Mouse (Mus musculus) MEL (cell line): ENCODE measurements around the gene G6pc. TPM values are rescaled to one million over a fixed set of nuclear protein-coding genes. Genes with fewer than 3 reads are reported as not detected.
"Not testable (repeated sequence)": the region's sequence is repeated elsewhere in the genome, so short reads cannot be mapped to it uniquely, and the experiment has no call there.

Experiments used
- DNase-seq: peaks from one replicate; pipeline ENCODE4 v3.0.0; 2011; ENCODE audit warnings: low read depth, low spot score
- H3K27ac ChIP-seq: 2 replicates; pipeline ENCODE4 v1.5.1; 2012; ENCODE audit warnings: low read depth, mild to moderate bottlenecking, control low read depth, low read length, moderate library complexity; ENCODE audit not compliant: control insufficient read depth
- H3K27me3 ChIP-seq, 2 experiments: fragments of 150-350 bp in 1 of 2; sonication (generic) in 1 of 2; 2 replicates each; pipeline ENCODE4 v1.6.1; 2012; ENCODE audit warnings: low read length in 2 of 2, mild to moderate bottlenecking in 2 of 2, improper control_type of control experiment in 1 of 2, moderate library complexity in 1 of 2; ENCODE audit not compliant: insufficient read depth in 2 of 2, control insufficient read depth in 1 of 2
- H3K36me3 ChIP-seq, 2 experiments: 2 replicates each; pipeline ENCODE4 v1.6.1; 2012 to 2014; ENCODE audit warnings: low read length in 2 of 2, improper control_type of control experiment in 1 of 2, inconsistent platforms in 1 of 2, mild to moderate bottlenecking in 1 of 2; ENCODE audit not compliant: insufficient read depth in 2 of 2, control insufficient read depth in 1 of 2
- H3K4me1 ChIP-seq, 2 experiments: fragments of 150-350 bp in 1 of 2; sonication (generic) in 1 of 2; 2 replicates each; pipeline ENCODE4 v1.6.1; 2012; ENCODE audit warnings: low read length in 2 of 2, improper control_type of control experiment in 1 of 2, mild to moderate bottlenecking in 1 of 2; ENCODE audit not compliant: insufficient read depth in 2 of 2, control insufficient read depth in 1 of 2
- H3K4me3 ChIP-seq, 2 experiments: fragments of 150-350 bp in 1 of 2; sonication (generic) in 1 of 2; 2 replicates each; pipeline ENCODE4 v1.5.1; 2012; ENCODE audit warnings: low read depth in 2 of 2, low read length in 2 of 2, mild to moderate bottlenecking in 2 of 2, moderate library complexity in 2 of 2, control low read depth in 1 of 2, improper control_type of control experiment in 1 of 2; ENCODE audit not compliant: control insufficient read depth in 1 of 2, insufficient read depth in 1 of 2
- H3K79me2 ChIP-seq: 2 replicates; pipeline ENCODE4 v1.6.1; 2012; ENCODE audit warnings: mild to moderate bottlenecking, low read length, moderate library complexity; ENCODE audit not compliant: control insufficient read depth, poor library complexity, insufficient read depth
- H3K9ac ChIP-seq: 2 replicates; pipeline ENCODE4 v1.6.1; 2012; ENCODE audit warnings: low read depth, mild to moderate bottlenecking, control low read depth, low read length, moderate library complexity; ENCODE audit not compliant: control insufficient read depth, poor library complexity, severe bottlenecking
- H3K9me3 ChIP-seq: fragments of 150-350 bp; sonication (generic); replicated peaks from 2 replicates; pipeline ENCODE4 v1.6.1; 2012; ENCODE audit warnings: mild to moderate bottlenecking, low read length, improper control_type of control experiment, moderate library complexity; ENCODE audit not compliant: insufficient read depth
- BHLHE40 ChIP-seq: IDR thresholded peaks from 2 replicates; pipeline ENCODE4 v1.6.1; 2012; ENCODE audit warnings: low read depth, mild to moderate bottlenecking, inconsistent platforms, low read length, improper control_type of control experiment, borderline replicate concordance
- CHD1 ChIP-seq: IDR thresholded peaks from 2 replicates; pipeline ENCODE4 v1.6.1; 2012; ENCODE audit warnings: low read depth, mild to moderate bottlenecking, inconsistent platforms, low read length, improper control_type of control experiment
- CTCF ChIP-seq, 3 experiments: IDR thresholded peaks in 2 of 3; conservative IDR thresholded peaks in 1 of 3; 2 replicates each; pipeline ENCODE4 v1.5.1; 2011 to 2012; ENCODE audit warnings: low read length in 3 of 3, low read depth in 2 of 3, mild to moderate bottlenecking in 2 of 3, improper control_type of control experiment in 1 of 3, inconsistent platforms in 1 of 3, mixed read lengths in 1 of 3, moderate library complexity in 1 of 3; ENCODE audit not compliant: control insufficient read depth in 1 of 3, insufficient read depth in 1 of 3, poor library complexity in 1 of 3, severe bottlenecking in 1 of 3
- E2F4 ChIP-seq: IDR thresholded peaks from 2 replicates; pipeline ENCODE4 v1.6.1; 2011; ENCODE audit warnings: low read depth, low read length, improper control_type of control experiment, borderline replicate concordance
- ELF1 ChIP-seq: IDR thresholded peaks from 2 replicates; pipeline ENCODE4 v1.6.1; 2014; ENCODE audit warnings: low read depth, mild to moderate bottlenecking, inconsistent platforms, low read length, improper control_type of control experiment, moderate library complexity
- GABPA ChIP-seq: IDR thresholded peaks from 2 replicates; pipeline ENCODE4 v1.6.1; 2012; ENCODE audit warnings: low read depth, mild to moderate bottlenecking, inconsistent platforms, low read length, improper control_type of control experiment, moderate library complexity
- GATA1 ChIP-seq: IDR thresholded peaks from 2 replicates; pipeline ENCODE4 v1.6.1; 2011; ENCODE audit warnings: low read depth, low read length, improper control_type of control experiment
- HCFC1 ChIP-seq: IDR thresholded peaks from 2 replicates; pipeline ENCODE4 v1.6.1; 2012; ENCODE audit warnings: low read depth, mild to moderate bottlenecking, inconsistent platforms, low read length, improper control_type of control experiment, moderate library complexity
- KAT2A ChIP-seq: conservative IDR thresholded peaks from 2 replicates; pipeline ENCODE4 v1.6.1; 2012; ENCODE audit warnings: low read depth, low read length, improper control_type of control experiment, inconsistent platforms
- MAFK ChIP-seq: IDR thresholded peaks from 2 replicates; pipeline ENCODE4 v1.6.1; 2011; ENCODE audit warnings: low read depth, mild to moderate bottlenecking, low read length, improper control_type of control experiment, borderline replicate concordance
- MAX ChIP-seq: IDR thresholded peaks from 2 replicates; pipeline ENCODE4 v1.6.1; 2011; ENCODE audit warnings: low read length, improper control_type of control experiment
- MAZ ChIP-seq: IDR thresholded peaks from 2 replicates; pipeline ENCODE4 v1.6.1; 2012; ENCODE audit warnings: low read depth, mild to moderate bottlenecking, inconsistent platforms, low read length, improper control_type of control experiment
- MYB ChIP-seq: IDR thresholded peaks from 2 replicates; pipeline ENCODE4 v1.6.1; 2011; ENCODE audit warnings: mild to moderate bottlenecking, low read depth, low read length, improper control_type of control experiment
- MYC ChIP-seq: IDR thresholded peaks from 2 replicates; pipeline ENCODE4 v1.6.1; 2011; ENCODE audit warnings: low read depth, mild to moderate bottlenecking, low read length, improper control_type of control experiment, moderate library complexity
- NELFE ChIP-seq: IDR thresholded peaks from 2 replicates; pipeline ENCODE4 v1.6.1; 2011; ENCODE audit warnings: low read depth, low read length, improper control_type of control experiment
- NRF1 ChIP-seq: IDR thresholded peaks from 2 replicates; pipeline ENCODE4 v1.6.1; 2014; ENCODE audit warnings: low read depth, mild to moderate bottlenecking, inconsistent platforms, low read length, improper control_type of control experiment, moderate library complexity; ENCODE audit not compliant: poor library complexity, insufficient read depth, severe bottlenecking
- POLR2AphosphoS2 ChIP-seq: IDR thresholded peaks from 2 replicates; pipeline ENCODE4 v1.6.1; 2011; ENCODE audit warnings: low read length, improper control_type of control experiment
- POLR2AphosphoS5 ChIP-seq: IDR thresholded peaks from 2 replicates; pipeline ENCODE4 v1.6.1; 2012; ENCODE audit warnings: low read depth, borderline replicate concordance, mild to moderate bottlenecking, inconsistent platforms, low read length, moderate library complexity, mixed read lengths
- RAD21 ChIP-seq: IDR thresholded peaks from 2 replicates; pipeline ENCODE4 v1.6.1; 2011; ENCODE audit warnings: mild to moderate bottlenecking, low read depth, low read length, improper control_type of control experiment
- RCOR1 ChIP-seq: IDR thresholded peaks from 2 replicates; pipeline ENCODE4 v1.6.1; 2012; ENCODE audit warnings: low read depth, mild to moderate bottlenecking, inconsistent platforms, low read length, improper control_type of control experiment
- SIN3A ChIP-seq: IDR thresholded peaks from 2 replicates; pipeline ENCODE4 v1.6.1; 2012; ENCODE audit warnings: low read length, improper control_type of control experiment, inconsistent platforms
- SMC3 ChIP-seq: IDR thresholded peaks from 2 replicates; pipeline ENCODE4 v1.6.1; 2011; ENCODE audit warnings: low read depth, low read length, improper control_type of control experiment
- TBP ChIP-seq: IDR thresholded peaks from 2 replicates; pipeline ENCODE4 v1.8.0; 2011; ENCODE audit warnings: low read depth, low read length, improper control_type of control experiment
- TCF12 ChIP-seq: IDR thresholded peaks from 2 replicates; pipeline ENCODE4 v1.6.1; 2014; ENCODE audit warnings: low read depth, mild to moderate bottlenecking, inconsistent platforms, low read length, improper control_type of control experiment, moderate library complexity
- USF2 ChIP-seq, 2 experiments: IDR thresholded peaks; 2 replicates each; pipeline ENCODE4 v1.6.1; 2011 to 2012; ENCODE audit warnings: improper control_type of control experiment in 2 of 2, low read length in 2 of 2, borderline replicate concordance in 1 of 2, inconsistent platforms in 1 of 2, low read depth in 1 of 2, mild to moderate bottlenecking in 1 of 2; ENCODE audit not compliant: insufficient read depth in 1 of 2
- ZC3H11A ChIP-seq: IDR thresholded peaks from 2 replicates; pipeline ENCODE4 v1.6.1; 2012; ENCODE audit warnings: low read depth, mild to moderate bottlenecking, inconsistent platforms, low read length, improper control_type of control experiment
- ZKSCAN1 ChIP-seq: IDR thresholded peaks from 2 replicates; pipeline ENCODE4 v1.6.1; 2012; ENCODE audit warnings: low read depth, mild to moderate bottlenecking, inconsistent platforms, low read length, improper control_type of control experiment, moderate library complexity
- ZMIZ1 ChIP-seq: IDR thresholded peaks from 2 replicates; pipeline ENCODE4 v1.6.1; 2012; ENCODE audit warnings: low read depth, mild to moderate bottlenecking, inconsistent platforms, low read length, improper control_type of control experiment, moderate library complexity
- polyA plus RNA-seq, 2 experiments: library from polyadenylated mRNA; stranded (reverse) in 1 of 2; unstranded in 1 of 2; fragments of >175 nt in 1 of 2; fragments of >200 nt in 1 of 2; gene quantifications; 2 replicates each; pipeline versions ENCODE4 v1.2.1 to v1.2.4; 2012; ENCODE audit warnings: low replicate concordance in 2 of 2, low read depth in 1 of 2; ENCODE audit not compliant: insufficient read length in 2 of 2, insufficient read depth in 1 of 2, missing spikeins in 1 of 2
- total RNA-seq: library from RNA; depleted of rRNA; stranded (reverse); fragments of 300-350 nt; gene quantifications from 2 replicates; pipeline ENCODE4 v1.2.3, GENCODE M21; 2012

G6pc gene
- total and polyA plus RNA-seq, 3 experiments, result not detected

DNA sequence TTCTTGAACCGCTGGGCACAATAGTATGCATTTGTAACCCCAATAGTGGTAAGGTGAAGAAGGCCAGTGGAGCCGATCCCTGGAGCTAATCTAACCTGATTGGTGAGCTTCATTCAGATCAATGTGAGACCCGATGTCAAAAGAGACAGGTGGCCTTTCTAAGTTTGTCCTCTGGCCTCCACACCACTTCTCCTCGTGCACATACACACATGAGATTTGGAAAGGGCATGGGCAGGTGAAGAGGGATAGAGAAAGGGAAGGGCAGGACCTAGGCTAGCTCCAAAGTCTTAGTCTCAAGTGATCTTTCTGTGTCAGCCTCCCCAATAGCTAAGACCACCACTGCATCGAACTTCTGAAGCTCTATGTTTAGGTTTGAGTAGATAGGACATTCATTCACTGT is 2.8 kb downstream of the G6pc start:
- TF ChIP-seq GABPA (no peak), MAZ (no peak), KAT2A (no peak), ELF1 (no peak), CHD1 (no peak), E2F4 (no peak), RCOR1 (no peak), POLR2AphosphoS2 (no peak), POLR2AphosphoS5 (no peak), NELFE (no peak), HCFC1 (no peak), MAX (no peak), ZC3H11A (no peak), ZKSCAN1 (no peak), SMC3 (no peak)
- TF ChIP-seq, all 39 proteins: peak for 0
- Histone ChIP-seq H3K4me1 (no peaks in the 10 kb centered on the region), H3K4me3 (no peak overlapping the region), H3K27me3 (peaks cover 4 to 17% of the 10 kb centered on the region in 2 experiments; a peak in 3 of 4 replicates), H3K27ac (no peak overlapping the region), H3K79me2 (no peaks in the 10 kb centered on the region), H3K36me3 (no peaks in the 10 kb centered on the region), H3K9me3 (no peaks in the 10 kb centered on the region), H3K9ac (no peak overlapping the region)
- no peak for DNase-seq

GRCm38 (mm10) chr11:101374421-101374938 is 7.1 kb downstream of the G6pc start:
- no peak for DNase-seq
- Histone ChIP-seq H3K36me3 (no peaks in the 10 kb centered on the region), H3K9ac (no peak overlapping the region), H3K4me3 (no peak overlapping the region), H3K79me2 (no peaks in the 10 kb centered on the region), H3K27ac (no peak overlapping the region), H3K9me3 (no peaks in the 10 kb centered on the region), H3K4me1 (no peaks in the 10 kb centered on the region), H3K27me3 (peaks cover 18 to 37% of the 10 kb centered on the region in 2 experiments)
- TF ChIP-seq HCFC1 (no peak), MYB (no peak), CTCF (IDR thresholded peaks at IDR 0.05 in 2 of 3, conservative IDR thresholded peaks at IDR 0.05 in 1 of 3; ENCODE audit: control insufficient read depth in 1 of 3, insufficient read depth in 1 of 3, low read depth in 2 of 3, low read length in 3 of 3, poor library complexity in 1 of 3, severe bottlenecking in 1 of 3) (no peak), NRF1 (no peak), SMC3 (no peak), TBP (no peak), RCOR1 (no peak), CHD1 (no peak), USF2 (IDR thresholded peaks at IDR 0.05; ENCODE audit: borderline replicate concordance in 1 of 2, insufficient read depth in 1 of 2, low read depth in 1 of 2, low read length in 2 of 2) (no peak), SIN3A (no peak), TCF12 (no peak), MYC (no peak), BHLHE40 (no peak), MAX (no peak), MAFK (no peak), GATA1 (no peak), ZMIZ1 (no peak), RAD21 (no peak), GABPA (no peak), ZC3H11A (no peak)

DNA sequence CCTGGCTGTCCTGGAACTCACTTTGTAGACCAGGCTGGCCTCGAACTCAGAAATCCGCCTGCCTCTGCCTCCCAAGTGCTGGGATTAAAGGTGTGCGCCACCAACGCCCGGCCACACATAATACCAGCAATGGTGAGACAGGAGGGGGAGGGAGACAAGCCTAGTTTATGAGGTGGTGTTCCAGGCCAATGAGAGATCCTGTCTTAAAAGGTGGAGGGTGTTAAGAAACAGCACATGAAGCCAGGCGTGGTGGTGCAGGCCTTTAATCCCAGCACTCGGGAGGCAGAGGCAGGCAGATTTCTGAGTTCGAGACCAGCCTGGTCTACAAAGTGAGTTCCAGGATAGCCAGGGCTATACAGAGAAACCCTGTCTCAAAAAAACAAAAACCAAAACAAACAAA is 10.8 kb downstream of the G6pc start:
- not testable (repeated sequence) for DNase-seq, H3K9me3 ChIP-seq, H3K9ac ChIP-seq, H3K4me3 ChIP-seq, H3K4me1 ChIP-seq, H3K79me2 ChIP-seq, H3K27ac ChIP-seq, H3K36me3 ChIP-seq
- peaks cover 19 to 28% of the 10 kb centered on the region in 2 experiments for H3K27me3 ChIP-seq
